Mouse (Mus musculus) retina, embryonic 14.5 days (tissue): ENCODE data around the gene Irf7.
"Not testable (repeated sequence)": the region's sequence is repeated elsewhere in the genome, so short reads cannot be mapped to it uniquely, and the experiment has no call there.

ENCODE experiments used
- DNase-seq: peaks from one replicate; pipeline ENCODE4 v3.0.0-alpha.2; 2015; ENCODE audit warnings: low spot score

Gene Irf7

DNA sequence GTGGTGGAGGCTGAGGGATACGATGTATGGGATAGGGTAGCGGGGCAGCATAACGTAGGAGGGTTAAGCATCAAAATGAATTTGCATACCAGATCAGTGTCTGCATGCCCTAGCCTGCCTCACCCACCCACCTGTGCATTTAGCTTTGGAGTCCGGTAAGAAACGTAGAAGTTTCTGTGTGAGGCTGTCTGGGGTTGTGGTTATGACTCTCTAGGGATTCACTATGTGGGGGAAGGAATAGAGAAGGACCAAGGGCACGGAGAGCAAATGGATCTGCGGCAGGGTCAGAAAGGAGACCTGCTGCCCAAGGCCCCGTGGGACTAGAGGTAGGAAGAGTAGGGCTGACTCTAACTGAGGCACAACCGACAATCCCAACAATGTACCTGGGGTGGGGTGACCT is 9.1 kb upstream of the Irf7 start:
- no peak for DNase-seq

GRCm38 (mm10) chr7:141270631-141271030 is 4.3 kb upstream of the Irf7 start:
- no peak for DNase-seq

DNA sequence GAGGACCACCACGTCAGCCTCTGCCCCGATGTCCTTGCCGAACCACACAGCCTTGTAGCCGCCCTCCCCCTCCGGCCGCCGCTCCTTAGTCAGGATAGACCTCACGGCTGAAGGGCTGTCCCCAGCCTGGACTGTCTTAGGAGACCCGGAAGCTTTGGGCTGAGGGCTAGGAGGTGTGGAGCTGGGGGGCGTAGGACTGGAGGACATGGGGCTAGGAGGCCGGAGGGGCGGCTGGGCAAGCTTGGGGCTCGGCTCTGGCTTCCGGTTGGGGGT is 2.9 kb upstream of the Irf7 start:
- no peak for DNase-seq

DNA sequence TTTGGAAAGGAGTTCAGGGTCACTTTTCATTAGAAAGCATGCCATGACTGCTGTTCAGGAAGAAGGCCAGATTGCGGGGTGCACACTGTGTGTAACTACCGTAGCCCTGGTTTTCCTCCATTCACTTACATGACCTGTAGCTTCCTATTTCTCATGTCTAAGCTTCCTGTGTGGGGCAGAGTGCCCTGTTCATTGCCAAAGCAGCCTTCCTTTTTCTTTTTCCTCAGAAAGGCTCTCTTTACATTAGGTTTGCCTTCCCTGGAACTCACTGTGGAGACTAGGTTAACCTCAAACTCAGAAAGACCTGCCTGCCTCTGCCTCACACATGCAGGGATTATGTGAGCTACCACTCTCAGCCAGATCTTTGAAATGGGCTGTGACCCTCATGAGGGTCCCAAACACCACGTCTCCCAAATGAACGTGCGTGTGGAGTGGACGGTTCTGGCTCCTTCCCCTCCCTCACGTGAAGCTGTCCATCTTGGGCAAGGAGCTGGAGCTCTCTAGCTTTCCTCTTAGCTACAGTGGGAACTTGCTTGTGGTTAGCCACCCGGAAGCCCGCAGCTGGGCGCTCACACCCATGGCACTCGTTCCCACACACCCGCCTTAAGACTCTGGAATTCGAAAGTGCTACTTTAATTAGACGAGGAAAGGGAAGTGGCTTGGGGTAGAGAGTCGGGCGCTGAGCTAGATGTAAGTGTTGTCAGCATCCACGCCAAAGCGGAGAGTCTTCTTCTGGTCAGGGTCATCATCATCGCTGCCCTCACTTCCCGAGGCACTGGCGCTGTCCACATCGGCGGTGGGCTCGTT is 2.4 kb upstream of the Irf7 start:
- no peak for DNase-seq

DNA sequence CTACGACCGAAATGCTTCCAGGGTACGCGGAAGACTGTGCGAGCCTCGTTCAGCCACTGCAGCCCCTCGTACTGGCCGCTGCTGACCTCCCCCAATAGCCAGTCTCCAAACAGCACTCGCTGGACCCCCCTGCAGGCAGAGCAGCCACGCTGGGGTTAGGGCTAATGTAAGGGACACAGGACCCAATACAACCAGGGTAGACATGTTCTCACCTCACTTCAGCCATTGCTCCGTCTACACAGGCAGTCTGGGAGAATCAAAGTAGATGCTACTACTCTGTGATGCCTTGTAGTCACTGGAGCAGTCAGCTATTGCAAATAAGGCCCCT is 906 bp downstream of the Irf7 start:
- peak; percentile 15 for DNase-seq

DNA sequence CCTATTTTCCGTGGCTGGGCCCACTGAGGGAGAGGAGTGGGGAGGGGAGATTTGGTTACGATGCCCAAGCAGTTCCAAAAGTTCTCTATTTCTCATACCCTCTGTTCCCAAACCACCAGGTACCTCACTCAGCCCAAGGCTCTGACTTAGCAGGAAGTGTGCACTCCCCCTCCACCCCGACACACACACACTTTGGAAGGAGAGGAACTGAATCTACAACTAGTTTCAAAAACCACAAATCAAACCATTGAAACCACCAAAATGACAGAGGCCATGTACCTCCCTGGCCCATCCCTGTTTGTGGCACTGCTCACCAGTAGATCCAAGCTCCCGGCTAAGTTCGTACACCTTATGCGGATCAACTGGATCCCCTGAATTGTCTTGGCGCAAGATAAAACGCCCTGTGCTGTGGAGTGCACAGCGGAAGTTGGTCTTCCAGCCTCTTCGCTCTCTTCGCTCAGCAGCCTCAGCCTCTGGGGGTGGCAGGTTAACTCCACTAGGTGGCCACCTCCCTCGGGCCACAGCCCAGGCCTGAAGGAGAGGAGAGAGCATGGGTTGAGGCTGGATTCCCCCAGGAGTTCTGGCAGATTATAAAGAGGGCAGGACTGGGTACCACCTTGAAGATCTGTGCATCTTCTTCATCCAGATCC is 1.4 kb downstream of the Irf7 start:
- peak; percentile 49 for DNase-seq

- DNase-seq = no peak
Observed at GRCm38 (mm10) chr7:141264041-141264700, 2.1 kb downstream of the Irf7 start.

DNA sequence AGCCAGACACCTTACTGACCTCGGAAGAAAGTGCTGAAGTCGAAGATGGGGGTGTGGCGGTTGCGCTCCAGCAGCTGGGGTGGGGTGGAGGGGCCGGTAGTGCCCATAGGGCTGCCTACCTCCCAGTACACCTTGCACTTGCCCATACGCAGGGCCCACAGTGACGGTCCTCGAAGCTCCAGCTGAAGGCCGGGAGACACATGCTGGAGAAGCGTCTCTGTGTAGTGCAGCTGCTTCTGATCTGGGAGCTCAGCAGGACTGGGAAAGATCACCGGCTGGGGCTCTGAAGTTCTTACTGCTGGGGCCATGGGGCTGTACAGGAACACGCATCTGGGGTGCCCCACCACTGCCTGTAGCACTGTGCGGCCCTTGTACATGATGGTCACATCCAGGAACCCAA is 2.6 kb downstream of the Irf7 start:
- no peak for DNase-seq

DNA sequence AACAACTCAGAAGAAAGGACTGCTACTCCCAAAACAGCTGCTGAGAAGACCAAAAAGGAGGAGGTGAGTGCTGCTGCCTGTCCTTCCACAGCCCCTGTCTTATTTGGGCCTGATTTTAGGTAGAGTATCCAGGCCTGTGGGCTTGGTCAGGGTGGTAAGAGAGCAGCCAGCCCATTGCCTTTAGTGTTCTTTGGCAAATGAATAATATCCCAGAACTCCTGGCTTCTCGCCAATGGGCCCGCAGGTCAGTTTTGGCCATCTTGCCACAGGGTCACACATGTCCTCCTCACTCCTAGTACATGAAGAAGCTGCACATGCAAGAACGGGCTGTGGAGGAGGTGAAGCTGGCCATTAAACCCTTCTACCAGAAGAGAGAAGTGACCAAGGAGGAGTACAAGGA is 4.8 kb downstream of the Irf7 start:
- DNase-seq = no peak

DNA sequence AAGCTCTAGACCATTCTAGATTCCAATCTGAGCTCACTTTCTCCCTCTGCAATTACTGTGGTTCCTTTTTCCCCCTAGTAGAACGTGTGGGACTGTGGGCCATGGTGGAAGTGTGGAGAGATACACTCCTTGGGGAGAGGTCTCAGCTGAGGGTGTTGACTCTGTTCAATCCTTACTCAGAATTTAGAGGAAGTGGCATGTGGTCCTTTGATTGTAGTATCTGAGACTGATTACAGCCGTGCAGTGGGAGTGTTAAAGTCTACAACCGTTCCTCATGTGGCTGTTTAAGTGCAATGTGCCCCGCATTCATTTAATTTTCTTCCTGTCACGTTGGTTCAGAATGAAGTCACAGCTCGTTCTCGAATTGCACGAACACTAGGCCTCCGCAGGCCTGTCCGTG is 10.1 kb downstream of the Irf7 start:
- DNase-seq = no peak

DNA sequence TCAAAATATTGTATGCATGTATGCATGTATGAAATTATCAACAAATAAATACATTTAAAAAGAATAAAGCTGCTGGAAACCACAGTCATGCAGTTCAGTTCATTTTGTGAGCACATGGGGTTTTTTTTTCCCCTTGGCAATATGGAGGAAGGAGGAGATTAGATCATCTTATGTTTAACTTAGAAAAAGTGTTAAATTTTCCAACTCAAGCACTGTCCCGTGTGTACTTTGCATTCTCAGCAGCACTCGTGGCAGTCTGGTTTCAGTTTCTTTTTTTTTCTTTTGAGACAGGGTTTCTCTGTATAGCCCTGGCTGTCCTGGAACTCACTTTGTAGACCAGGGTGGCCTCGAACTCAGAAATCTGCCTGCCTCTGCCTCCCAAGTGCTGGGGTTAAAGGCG is 15.8 kb downstream of the Irf7 start:
- DNase-seq = not testable (repeated sequence)

DNA sequence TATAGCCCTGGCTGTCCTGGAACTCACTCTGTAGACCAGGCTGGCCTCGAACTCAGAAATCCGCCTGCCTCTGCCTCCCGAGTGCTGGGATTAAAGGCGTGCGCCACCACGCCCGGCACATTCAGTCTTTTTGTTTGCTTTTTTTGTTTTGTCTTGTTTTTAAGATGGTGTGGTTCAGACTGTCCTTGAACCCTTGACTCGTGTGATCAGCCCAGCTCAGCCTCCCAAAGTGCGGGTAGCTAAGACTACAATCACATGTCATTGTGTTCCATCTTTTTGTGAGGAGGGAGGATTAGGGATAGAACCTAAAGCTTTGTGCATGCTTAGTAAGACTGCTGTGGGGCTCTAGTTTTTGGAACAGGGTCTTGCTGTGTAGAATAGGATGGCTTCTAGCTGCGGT is 34.7 kb downstream of the Irf7 start:
- no peak for DNase-seq

DNA sequence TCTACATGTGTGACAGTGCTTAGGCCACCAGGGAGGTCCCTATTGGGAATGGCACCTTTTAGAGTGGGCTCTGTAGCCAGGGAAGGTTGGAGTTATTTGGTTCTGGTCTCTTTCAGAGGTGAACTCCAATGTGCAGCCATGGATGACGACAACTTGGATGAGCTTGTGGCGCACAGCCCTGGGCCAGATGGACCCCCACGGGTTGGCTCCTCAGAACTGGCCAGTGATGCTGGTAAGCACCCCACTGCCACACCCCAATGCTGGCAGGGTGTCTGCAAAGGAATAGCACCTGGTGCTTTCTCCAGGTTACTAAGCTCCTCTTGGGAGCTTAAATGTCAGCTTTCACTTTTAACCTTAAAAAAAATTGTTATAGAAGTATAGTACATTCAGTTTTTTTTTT is 35.2 kb downstream of the Irf7 start:
- DNase-seq = no peak

GRCm38 (mm10) chr7:141230570-141230969 is 35.7 kb downstream of the Irf7 start:
- DNase-seq = no peak

GRCm38 (mm10) chr7:141229702-141230101 is 36.6 kb downstream of the Irf7 start:
- DNase-seq = no peak

- peak; percentile 95 for DNase-seq
Observed at GRCm38 (mm10) chr7:141228279-141229067, 37.8 kb downstream of the Irf7 start, which contains the start of gene Phrf1. Phrf1 (plus strand) TSS chr7:141228784.

DNA sequence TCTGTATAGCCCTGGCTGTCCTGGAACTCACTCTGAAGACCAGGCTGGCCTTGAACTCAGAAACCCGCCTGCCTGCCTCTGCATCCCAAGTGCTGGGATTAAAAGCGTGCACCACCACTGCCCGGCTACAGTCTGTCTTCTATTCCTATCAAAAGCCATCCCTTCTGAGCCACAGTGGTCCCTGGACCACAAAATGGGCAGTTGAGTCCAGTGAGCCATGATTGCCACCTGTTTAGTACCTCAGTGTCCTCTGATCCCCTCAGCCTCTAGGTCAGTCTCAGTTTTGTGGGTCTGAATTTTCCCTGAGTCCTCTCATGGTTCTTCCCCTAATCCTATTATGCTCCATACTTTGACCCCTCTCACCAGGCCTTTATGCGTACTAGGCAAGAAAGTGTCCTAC is 38.5 kb downstream of the Irf7 start:
- DNase-seq = no peak

GRCm38 (mm10) chr7:141226535-141226934 is 39.7 kb downstream of the Irf7 start:
- no peak for DNase-seq

- no peak for DNase-seq
Observed at GRCm38 (mm10) chr7:141222696-141223215, 43.5 kb downstream of the Irf7 start.

- DNase-seq = no peak
Observed at GRCm38 (mm10) chr7:141222126-141222467, 44.2 kb downstream of the Irf7 start.

- DNase-seq = peak; percentile 99
Observed at GRCm38 (mm10) chr7:141221249-141222125, 44.8 kb downstream of the Irf7 start.

- DNase-seq = no peak
Observed at GRCm38 (mm10) chr7:141220377-141220776, 45.9 kb downstream of the Irf7 start.
